Mouse (Mus musculus) megakaryocyte, embryonic 14.5 days (primary cell): Measurements from ENCODE around the gene 2310057N15Rik.

Source experiments
- FLI1 ChIP-seq: IDR thresholded peaks from 2 replicates; pipeline ENCODE4 v1.6.1; 2012; ENCODE audit warnings: low read length, inconsistent platforms, mixed read lengths
- GATA1 ChIP-seq: IDR thresholded peaks from 3 replicates; pipeline ENCODE4 v1.6.1; 2012; ENCODE audit warnings: mixed read lengths, low read length, inconsistent platforms, borderline replicate concordance

DNA sequence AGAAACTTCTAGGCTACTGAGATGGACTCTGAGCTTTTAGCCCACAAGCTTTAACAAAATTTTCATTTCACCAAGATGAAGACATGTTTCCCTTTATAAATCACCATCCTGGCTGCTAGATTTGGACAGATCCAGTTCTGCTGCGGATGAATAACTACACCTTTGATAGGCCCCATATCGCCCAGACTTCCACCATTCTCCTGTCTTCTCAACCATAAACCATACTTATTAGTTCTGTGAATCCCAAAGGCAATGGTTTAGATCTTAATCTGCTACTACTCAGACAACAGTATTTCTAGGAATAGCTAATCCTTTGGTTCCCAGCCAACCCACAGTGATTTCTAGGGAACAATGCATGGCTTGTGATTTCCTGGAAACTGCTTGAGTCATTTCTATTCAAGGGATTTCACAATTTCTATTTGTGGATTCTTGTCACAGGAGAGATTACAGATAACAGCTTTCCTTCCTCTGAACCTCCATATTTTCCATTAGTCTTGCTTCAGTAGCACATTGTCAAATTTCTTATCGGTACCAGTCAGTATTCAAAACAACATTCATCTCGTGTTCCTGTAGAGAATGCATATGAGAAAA lies 29.2 kb downstream of the 2310057N15Rik start:
- TF ChIP-seq GATA1 (no peak), FLI1 (no peak)
